Mouse (Mus musculus) lung, postnatal 14 days (tissue): ENCODE data around the gene Phb.

ENCODE experiments used
- DNase-seq: peaks from one replicate; pipeline ENCODE4 v3.0.0; 2021

Phb gene

DNA sequence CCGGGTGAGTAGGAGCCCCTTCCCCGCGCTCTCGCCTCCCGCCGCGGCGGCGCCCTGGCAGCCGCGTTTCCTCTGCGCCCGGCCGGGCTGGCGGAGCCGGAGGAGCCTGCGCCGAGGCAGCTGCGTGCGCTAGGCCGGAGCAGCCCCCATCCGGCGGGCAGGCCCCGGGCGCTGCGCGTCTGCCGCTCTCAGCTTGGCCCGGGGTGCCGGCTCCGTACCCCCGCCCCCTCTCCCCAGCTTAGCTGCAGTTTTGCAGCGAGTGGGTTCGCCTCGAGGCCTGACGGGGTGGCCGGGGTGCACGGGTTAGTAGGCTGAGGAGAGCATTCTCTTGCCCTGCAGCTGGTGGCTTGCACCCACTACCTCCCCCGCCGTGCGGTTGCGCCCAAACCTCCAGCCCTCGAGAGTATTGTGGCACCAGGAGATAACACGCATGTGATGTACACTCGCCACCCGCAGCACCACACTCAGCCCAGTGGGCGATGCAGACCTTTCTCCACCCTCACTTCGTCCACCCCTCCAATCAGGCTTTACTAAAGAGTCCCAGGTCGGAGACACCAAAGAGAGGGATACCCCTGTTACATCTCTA is 46.6 kb downstream of the Phb start:
- peak; percentile 42 for DNase-seq

- DNase-seq = peak; percentile 25
These were observed 47.1 kb downstream of the Phb start for GRCm38 (mm10) chr11:95713811-95714241.

DNA sequence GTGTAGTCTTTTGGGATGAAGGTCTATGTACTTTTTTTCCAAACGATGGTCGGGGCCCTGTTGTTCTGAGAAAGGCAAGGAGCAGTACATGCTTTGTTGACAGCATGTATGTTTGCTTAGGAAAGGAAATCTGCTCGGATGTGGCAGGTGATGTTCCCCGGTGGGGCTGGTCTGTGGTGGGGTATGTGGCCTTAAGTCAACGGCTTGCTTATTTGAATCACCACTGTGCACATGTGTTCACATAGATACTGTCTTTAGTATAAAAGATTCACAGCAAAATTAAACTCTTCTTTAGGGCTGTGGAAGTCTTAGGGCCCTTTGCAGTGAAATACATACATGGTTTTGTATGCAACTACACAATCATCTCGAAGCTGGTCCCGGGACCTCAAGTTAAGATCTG is 47.7 kb downstream of the Phb start:
- no peak for DNase-seq

DNA sequence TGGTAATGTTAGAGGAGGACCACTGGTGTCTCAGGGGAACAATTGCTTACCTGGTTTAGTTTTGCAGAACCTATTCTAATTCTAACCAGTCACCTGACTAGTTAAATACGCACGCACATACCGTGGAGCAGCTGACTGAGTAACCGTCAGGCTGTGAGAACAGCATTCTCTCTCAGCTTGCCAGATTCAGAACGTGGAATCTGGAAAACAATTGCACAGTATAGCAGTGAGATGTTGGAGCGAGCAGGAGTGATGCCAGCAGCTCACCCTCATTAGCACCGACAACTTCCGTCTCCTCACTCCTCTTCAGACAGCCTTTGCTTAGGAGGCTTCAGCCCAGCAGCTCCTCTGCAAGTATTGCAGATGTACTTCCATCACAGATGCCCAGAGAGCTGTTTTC is 49.4 kb downstream of the Phb start:
- no peak for DNase-seq

GRCm38 (mm10) chr11:95719356-95719755 is 52.6 kb downstream of the Phb start:
- DNase-seq = no peak

- no peak for DNase-seq
These were observed 56.5 kb downstream of the Phb start, which contains the start of gene B130006D01Rik for GRCm38 (mm10) chr11:95723287-95723686. Gene B130006D01Rik (plus strand): TSS chr11:95723587.

- DNase-seq = no peak
These were observed 57.7 kb downstream of the Phb start for GRCm38 (mm10) chr11:95724466-95724865.

- no peak for DNase-seq
These were observed 59.4 kb downstream of the Phb start for GRCm38 (mm10) chr11:95726156-95726555.

DNA sequence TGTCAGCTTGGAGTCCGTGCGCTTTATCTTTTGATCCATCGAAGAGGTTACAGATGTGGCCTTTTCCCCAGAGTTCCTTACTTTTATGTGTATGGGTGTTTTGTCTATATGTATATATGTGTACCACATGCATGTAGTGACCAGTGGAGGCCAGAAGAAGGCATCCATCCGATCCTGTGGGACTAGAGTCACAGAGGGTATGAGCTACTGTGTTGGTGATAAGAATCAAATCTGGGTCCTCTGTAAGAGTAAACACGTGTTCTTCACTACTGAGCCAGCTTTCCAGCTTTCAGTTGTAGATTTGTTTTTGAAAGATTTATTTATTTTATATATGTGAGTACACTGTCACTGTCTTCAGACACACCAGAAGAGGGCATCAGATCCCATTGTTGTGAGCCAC is 61.2 kb downstream of the Phb start:
- no peak for DNase-seq

DNA sequence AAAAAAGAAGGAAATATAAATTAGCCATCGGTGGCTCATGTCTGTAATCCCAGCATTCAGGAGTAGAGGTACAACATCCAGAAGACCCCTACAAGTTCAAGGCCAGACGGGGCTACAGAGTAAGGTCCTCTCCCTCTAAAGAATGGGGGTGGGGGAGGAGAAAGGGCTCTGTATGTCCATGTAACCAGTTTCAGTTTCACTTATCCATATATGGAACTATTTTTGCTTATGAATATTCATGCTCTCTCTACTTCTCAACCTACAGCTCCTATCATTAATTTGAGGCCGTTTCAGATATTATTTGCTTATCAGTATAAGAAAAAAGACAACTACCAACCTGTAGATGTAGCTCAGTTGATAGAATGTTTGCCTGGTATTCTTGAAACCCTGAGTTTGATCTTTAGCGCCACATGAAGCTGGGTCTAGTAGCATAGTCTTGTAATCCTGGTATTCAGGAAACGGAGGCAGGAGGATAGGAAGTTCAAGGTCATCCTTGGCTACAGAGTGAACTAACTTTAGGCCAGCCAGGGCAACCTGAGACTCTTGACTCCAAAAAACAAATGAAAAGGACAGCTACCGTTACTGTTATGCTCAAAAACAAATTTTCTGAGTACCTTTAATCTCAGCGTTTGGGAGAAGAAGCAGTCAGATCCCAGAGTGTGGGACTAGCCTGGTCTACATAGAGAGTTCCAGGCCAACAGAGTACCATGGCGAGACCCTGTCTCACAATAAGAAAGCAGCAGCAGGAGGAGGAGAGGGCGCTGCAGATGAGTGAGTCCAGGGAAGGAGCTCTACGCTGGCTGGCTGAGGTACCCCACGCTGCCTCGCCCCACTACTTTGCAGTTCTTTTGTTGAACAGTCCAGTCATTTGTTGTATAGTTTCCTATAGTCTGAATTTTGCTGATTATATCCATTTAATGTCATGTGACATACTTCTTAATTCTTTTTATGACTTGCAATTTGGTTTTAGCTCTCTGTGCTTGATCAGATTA is 62.5 kb downstream of the Phb start:
- no peak for DNase-seq
